Mouse (Mus musculus) kidney, postnatal 14 days (tissue): ENCODE measurements at regions not wholly inside any gene's neighbourhood (a gene's known extent, or its start where the extent isn't known, plus 50 kb on each side); places are given as distances from the start of the nearest gene placed in this dataset.

Source experiments
- DNase-seq: peaks from one replicate; pipeline ENCODE4 v3.0.0; 2022; ENCODE audit warnings: mixed read lengths

DNA sequence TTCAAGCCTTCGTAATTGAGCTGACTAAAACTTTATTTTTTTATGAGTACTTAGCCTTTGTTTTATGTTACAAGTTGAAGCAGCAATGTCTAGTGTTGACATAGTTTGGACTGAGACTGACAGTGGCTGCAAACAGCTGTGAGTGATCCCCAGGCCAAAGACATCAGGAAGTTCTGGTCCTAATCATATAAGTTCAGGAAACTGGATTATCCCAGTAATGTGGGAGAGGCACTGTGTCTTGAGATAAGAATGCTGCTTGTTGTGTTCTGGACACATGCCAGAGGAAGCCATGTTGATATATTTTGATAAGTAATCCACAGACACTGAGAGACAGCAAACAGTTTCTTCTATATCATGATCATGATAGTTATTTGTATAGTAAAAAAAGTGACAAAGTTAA lies 153.4 kb downstream of the Lrriq3 start:
- peak; percentile 2 for DNase-seq

GRCm38 (mm10) chr3:155247124-155247523 lies 153.9 kb downstream of the Lrriq3 start:
- DNase-seq = no peak

DNA sequence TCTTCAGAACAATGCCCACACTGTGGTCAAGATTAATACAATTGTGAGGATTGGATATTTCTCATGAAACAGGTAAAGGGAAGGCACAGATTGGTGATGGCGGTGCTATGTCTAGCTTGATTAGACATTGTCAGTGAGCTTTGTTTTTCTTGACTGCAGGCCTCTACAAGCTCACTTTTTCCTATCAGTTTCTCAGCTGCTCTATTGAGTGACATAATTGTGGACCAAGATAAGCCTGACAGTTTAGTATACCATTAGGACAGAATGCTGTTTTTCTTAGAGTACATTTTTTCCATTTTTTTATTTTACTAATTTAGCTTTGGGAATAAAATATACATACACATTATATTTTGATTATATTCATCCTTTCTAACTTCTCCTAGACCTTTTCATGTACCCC lies 154.7 kb downstream of the Lrriq3 start:
- no peak for DNase-seq

- no peak for DNase-seq
These were observed 157.7 kb downstream of the Lrriq3 start for GRCm38 (mm10) chr3:155250904-155251303.

- DNase-seq = no peak
These were observed 205.0 kb downstream of the Lrriq3 start for GRCm38 (mm10) chr3:155298206-155298605.

DNA sequence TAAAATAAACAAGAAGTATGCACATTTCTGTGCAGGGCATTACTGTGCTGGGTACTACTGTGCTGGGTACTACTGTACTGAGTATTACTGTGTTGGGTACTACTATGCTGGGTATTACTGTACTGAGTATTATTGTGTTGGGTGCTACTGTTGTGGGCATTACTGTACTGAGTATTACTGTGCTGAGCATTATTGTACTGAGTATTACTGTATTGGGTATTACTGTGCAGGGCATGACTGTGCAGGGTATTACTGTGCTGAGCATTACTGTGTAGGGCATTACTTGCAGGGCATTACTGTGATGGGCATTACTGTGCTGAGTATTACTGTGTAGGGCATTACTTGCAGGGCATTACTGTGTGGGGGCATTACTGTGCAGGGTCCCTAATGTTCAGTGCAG lies 205.5 kb downstream of the Lrriq3 start:
- no peak for DNase-seq

DNA sequence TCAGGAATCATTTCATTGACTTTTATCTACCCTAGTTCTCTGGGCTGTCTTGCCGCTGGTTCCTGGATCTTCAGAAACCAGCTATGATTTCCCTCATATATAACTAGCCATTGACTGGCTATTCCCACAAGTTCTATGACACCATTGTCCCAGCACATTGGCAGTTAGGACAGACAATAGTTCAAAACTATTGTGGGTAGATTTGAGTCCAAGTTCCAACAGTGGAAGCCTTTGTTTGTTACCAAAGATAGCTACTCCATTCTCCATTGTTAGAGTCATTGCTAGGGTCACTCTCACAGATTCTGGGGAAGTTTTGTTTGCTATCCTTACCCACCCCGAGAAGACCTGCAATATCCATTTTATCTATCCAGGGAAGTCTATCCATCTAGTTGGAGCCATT lies 229.1 kb downstream of the Lrriq3 start:
- DNase-seq = no peak

GRCm38 (mm10) chr3:155329701-155330100 lies 236.5 kb downstream of the Lrriq3 start:
- DNase-seq = no peak

DNA sequence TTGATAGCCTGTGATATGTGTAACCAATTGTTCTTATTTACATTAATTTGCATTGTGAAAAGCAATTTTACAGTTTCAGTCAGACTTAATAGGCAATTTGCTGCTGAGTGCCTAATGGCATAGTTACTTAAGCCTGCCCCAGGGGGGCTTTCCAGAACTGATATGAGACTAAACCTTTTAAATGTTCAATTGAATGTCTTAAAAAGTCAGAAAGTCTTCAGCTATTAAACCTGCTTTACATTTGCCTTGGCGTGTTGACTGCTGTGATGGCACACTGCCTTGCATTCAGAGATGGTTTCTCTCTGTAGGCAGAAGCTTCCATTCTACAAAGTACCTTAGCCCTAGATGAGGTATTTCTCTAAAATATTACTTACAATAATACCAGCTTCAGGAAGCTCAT lies 256.0 kb downstream of the Lrriq3 start:
- no peak for DNase-seq

DNA sequence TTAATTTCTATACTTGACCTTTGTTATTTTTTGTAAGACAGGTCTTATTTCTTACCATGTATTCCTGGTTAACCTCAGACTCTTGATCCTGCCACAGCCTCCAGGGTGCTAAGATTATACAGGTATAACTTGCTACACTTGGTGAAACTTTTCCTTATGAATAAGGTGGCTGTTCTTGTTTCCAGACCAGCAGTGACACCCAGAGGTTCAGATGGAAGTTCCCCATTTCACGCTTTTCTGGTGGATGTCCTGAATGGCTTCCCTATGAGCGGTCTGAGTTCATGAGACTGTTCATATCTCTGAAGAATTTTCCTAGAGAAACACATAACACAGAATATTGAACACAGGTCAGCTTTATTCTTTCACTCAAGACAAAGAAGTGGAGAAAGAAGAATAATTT lies 258.4 kb downstream of the Lrriq3 start:
- DNase-seq = no peak

DNA sequence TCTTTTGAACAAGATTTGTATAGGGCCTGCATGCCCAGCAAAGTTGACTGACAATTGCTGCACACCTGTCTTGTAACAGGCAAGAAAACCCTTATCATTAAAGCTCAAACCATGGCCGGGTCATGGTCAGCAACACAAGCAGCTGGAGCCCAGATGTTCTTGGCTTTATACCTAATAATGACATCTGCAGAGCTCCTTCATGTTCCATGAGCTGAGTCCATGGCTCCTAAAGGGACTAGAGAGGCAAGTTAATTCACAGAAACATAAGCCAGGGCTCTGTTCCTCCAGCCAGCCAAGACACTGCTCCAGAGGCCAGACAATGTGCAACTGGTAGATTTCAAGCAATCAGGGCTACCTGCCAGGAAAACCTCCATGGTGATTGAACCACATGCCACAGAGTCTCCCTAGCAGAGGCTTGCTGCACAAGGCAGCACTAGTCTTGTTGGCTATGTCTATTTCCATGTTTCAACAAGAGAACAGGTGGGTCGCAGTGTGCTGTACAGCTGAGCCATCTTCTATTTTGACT lies 259.1 kb downstream of the Lrriq3 start:
- DNase-seq = no peak

- no peak for DNase-seq
These were observed 267.2 kb downstream of the Lrriq3 start for GRCm38 (mm10) chr3:155360399-155360798.

DNA sequence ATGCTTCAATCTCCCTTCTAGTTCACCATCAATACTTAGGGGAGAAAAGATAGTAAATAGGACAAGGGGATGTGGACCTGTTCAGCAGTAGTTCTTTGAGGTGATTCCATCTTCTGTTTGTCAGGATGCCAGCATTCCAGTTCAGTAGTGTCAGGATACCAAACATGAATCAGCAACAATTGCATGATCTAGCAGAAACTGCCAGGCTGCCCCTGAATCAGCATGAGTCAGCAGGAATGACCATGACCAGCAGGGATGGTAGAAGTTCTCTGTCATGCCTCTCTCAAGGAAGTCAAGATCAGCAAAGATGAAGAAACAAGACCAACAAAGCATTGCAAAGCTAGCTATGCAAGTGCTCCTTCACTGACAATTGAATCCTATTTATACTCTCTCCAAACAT lies 277.5 kb downstream of the Lrriq3 start:
- no peak for DNase-seq

DNA sequence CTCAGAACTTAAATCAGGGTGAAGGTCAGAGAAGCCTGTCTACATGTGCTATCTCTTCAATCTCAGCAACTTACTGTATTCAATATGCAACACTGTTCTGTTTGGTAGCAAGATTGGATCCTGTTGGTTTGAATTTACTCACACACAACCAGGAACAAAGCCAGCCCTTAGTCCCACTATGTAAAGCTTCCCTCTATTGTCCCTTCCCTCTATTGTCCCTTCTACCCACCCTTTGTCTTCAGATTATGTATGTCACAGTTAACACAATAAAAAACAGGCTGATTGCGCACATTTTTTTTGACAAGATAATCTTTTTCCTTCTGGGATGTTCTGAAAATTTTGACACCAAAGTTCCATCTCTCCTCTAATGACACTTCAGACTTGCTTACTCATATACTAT lies 280.4 kb downstream of the Lrriq3 start:
- no peak for DNase-seq

DNA sequence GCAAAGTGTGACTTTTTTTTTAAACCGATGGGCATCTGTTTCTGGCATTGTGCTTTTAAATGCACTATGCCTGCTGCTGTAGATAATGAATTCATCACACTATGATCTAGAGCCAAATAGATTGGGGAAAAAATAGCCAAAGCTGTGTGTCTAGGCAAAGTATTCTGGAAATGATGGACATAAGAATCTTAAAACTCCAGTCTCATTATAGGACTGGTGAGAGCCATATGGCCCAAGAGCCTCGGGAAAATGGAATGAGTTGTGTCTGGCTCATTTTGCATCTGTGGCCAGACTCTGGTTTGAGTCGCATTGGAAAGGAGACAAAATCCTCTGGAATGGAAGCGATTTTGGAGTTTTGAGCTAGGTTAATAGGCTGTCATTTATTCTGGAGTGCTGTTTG lies 288.7 kb downstream of the Lrriq3 start:
- DNase-seq = no peak

GRCm38 (mm10) chr3:155382817-155383216 lies 289.6 kb downstream of the Lrriq3 start:
- DNase-seq = no peak

DNA sequence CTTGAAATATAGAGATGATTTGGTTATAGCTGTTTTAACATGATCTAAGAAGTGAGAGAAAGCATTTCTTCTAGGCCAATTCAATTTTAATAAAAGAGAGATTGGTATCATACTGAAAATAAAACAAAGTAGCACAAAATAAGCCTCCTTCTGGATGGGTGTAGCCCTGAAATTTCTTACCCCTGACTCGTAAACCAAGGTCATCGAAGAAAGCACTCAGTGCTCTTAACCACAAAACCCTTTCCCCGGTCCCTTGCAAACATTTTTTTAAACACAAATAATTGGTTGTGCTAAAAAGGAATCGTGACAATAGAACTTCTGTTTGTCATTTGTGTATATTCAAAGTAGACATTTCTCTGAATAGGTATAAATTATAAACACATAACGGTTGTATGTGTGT lies 297.4 kb downstream of the Lrriq3 start:
- no peak for DNase-seq

GRCm38 (mm10) chr3:155396134-155396533 lies 302.9 kb downstream of the Lrriq3 start:
- DNase-seq = no peak

DNA sequence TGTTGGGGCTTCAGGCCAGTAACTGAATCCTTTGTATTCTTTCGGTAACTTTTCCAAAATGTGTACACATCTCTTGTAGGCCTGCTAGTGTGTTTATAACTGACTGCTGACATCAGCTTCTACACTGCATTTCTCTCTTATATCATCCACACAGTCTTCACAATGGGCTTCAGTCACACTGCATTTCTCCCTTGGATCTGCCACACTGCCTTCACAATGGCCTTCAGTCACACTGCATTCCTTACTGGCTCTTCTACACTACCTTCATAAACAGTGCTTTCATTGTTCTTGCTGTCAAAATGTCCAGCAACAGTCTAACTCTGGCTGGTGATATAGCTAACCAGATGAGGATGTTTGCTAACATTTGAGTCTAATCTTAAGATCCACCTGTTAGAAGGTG lies 308.5 kb downstream of the Lrriq3 start:
- no peak for DNase-seq

DNA sequence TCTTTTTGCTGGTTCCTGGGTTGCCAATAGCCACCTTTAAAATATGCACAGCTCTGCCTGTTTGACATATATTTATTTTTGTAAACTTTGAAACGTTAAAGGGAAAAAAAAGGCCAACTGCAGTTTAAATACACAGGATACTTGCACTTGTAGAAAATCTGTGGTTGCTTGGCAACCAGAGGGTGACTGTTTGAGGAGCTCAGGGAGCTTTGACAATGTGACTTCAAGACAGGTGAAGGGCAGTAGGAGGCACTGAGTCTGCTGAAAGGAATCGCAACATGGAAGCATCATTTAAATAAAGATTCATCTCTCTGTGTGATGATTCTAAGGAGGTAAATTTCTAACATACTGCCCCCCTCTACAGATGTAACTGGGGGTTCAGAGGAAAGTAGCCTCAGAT lies 315.7 kb downstream of the Lrriq3 start:
- DNase-seq = no peak

GRCm38 (mm10) chr3:155409371-155409770 lies 316.1 kb downstream of the Lrriq3 start:
- no peak for DNase-seq

- no peak for DNase-seq
These were observed 316.6 kb downstream of the Lrriq3 start for GRCm38 (mm10) chr3:155409867-155410266.

DNA sequence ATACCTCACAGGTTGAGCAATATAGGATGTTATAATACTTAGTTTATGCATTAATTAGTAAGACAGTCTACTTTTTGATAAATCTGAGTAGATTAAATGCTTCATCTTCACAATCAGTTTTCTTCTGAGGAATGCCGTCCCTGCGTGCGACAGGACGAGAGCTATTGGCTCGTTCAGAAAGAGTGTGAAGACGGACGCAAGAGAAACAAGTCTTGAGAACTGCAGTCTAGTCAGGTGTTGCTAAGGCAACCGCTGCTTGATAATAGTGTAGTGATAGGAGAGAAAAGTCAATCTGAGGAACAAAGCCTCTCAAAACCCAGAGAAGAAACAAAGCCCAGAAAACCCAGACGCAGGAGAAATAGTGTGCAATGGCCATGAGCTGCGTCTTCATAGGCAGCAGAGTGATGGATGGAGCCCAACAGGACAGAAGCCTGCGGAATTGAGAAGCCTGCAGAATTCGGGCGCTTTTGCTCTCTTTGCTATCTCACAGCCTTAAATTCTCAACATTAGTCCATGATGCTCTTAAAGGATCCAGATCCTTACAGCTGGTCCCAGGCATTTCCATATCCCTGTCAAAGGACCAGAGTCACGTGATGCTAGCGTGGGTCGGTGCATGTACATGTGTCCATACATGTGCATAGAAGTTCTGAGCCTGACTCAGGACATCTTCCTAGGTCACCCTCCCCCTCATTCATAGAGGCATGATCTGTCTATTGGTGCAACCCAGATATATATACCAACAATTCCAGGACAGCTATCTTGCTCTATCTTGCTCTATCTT lies 366.7 kb downstream of the Lrriq3 start:
- no peak for DNase-seq

DNA sequence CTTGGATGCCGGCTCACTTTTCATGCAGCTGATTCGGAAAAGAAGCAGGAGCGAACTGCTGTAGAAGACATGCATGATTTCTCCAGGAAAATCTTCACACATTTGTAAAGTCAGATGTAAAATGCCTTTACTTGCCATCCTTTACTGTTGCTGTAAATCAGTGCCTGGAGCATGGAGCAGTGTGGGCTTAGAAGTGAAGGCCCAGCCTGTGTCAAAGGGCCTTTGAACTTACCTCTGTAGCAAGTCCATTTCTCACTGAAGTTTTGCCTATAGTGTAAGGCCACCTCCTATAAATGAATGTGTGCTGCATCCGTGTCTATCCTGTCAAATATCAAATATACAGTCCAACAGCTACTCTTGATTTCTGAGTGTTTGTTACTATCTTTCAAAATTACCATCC lies 368.9 kb downstream of the Lrriq3 start:
- no peak for DNase-seq

GRCm38 (mm10) chr3:155470742-155471141 lies 377.5 kb downstream of the Lrriq3 start:
- DNase-seq = no peak
